Mouse (Mus musculus): Measurements from ENCODE around the gene Rfx2. TPM values are rescaled to one million over a fixed set of nuclear protein-coding genes. Genes with fewer than 3 reads are reported as not detected.

Gene Rfx2
- polyA plus RNA-seq, 1 experiment = 3.2 TPM

- Histone ChIP-seq H3K27ac (ENCODE audit: insufficient read depth, low read length) (no peak overlapping the region), H3K4me3 (ENCODE audit: insufficient read depth, low read length) (no peak overlapping the region), H3K4me1 (ENCODE audit: control insufficient read depth, insufficient read depth, low read length) (no peaks in the 10 kb centered on the region)
- no peak for TF ChIP-seq CTCF (IDR thresholded peaks at IDR 0.05; ENCODE audit: extremely low read depth, insufficient read depth, low read length)
Observed at GRCm38 (mm10) chr17:56768941-56769340, 61.9 kb downstream of the Rfx2 start.

DNA sequence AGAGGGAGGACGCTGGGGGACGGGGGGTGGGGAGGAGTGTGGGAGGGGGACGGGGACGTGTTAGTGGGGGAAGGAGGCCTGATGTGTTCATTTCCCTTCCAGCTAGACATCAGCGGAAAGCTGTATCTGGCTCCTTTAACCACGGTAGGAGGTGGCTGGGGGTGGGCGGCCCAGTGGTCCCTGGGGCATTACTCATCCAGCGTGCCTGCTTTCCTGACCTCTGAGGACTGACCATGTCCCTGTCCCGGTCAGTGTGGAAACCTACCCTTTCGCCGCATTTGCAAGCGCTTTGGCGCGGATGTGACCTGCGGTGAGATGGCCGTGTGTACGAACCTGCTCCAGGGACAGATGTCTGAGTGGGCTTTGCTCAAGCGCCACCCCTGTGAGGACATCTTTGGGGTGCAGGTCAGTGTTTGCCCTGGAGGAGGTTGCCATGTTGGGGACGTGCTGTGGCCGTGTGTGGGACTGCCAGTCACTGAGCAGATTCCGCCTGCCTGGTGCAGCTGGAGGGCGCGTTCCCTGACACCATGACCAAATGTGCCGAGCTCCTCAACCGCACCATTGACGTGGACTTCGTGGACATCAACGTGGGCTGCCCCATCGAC, 63.2 kb downstream of the Rfx2 start:
- H3K4me3 ChIP-seq (ENCODE audit: insufficient read depth, low read length) = no peak overlapping the region
- TF ChIP-seq POLR2A (IDR thresholded peaks at IDR 0.05; ENCODE audit: extremely low read depth, insufficient read depth, low read length) (no peak), CTCF (IDR thresholded peaks at IDR 0.05; ENCODE audit: extremely low read depth, insufficient read depth, low read length) (no peak)
- H3K4me1 ChIP-seq (ENCODE audit: control insufficient read depth, insufficient read depth, low read length) = no peaks in the 10 kb centered on the region
- no peak overlapping the region for H3K27ac ChIP-seq (ENCODE audit: insufficient read depth, low read length)

DNA sequence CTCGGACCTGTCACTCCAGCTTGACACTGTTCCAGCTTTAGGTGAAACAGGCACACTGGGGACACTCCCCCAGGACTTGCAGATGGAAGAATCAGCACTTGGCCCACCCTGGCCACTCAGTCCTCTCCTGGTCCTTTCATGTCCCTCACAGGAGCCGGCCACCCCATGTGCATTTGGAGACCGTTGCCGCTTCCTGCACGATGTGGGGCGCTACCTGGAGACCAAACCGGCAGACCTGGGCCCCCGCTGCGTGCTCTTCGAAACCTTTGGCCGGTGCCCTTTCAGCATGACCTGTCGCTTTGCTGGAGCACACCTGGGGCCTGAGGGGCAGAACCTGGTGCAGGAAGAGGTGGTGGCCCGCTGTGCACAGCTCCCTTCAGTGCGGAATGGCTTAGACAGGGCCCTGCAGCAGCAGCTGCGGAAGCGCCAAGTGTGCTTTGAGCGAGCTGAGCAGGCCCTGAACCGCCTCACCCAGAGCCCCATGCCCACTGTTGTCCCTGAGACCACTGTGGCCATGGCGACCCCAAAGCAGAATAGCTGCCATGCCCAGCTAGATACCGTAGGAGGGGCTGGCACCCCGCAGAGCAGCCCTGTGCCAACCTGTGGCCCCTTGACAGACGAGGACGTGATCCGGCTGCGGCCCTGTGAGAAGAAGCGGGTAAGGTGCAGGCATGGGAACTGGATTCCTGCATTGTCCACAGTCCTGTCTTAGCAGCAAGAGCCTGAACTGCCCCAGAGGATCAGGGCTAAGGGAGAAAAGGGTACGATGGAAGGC, 64.0 kb downstream of the Rfx2 start:
- TF ChIP-seq POLR2A (IDR thresholded peaks at IDR 0.05; ENCODE audit: extremely low read depth, insufficient read depth, low read length) = no peak
- no peak for TF ChIP-seq CTCF (IDR thresholded peaks at IDR 0.05; ENCODE audit: extremely low read depth, insufficient read depth, low read length)
- Histone ChIP-seq H3K4me3 (ENCODE audit: insufficient read depth, low read length) (no peak overlapping the region), H3K4me1 (ENCODE audit: control insufficient read depth, insufficient read depth, low read length) (no peaks in the 10 kb centered on the region)

DNA sequence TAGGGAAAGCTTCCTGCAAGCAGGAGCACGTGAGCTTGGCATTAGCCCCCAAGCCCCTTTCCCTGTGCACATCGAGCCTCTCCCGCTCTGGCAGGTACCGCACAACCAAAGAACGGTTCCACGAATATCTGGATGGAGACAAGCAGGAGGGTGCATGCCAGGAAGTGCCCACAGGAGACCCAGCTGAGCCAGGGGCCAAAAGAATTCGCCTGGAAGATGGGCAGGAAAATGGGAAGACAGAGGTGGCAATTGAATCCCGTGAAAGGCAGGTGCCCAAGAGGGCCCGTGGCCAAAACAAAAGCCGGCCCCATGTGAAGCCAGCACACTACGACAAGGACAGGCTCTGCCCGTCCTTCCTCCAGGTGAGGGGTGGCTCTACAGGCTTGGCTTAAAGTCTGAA, 65.4 kb downstream of the Rfx2 start:
- TF ChIP-seq CTCF (IDR thresholded peaks at IDR 0.05; ENCODE audit: extremely low read depth, insufficient read depth, low read length) (no peak), POLR2A (IDR thresholded peaks at IDR 0.05; ENCODE audit: extremely low read depth, insufficient read depth, low read length) (no peak)
- Histone ChIP-seq H3K27ac (ENCODE audit: insufficient read depth, low read length) (0 out of 2 replicates have a peak overlapping the region, but pooled peaks have one; percentile 4), H3K4me3 (ENCODE audit: insufficient read depth, low read length) (peak overlapping the region; percentile 59), H3K4me1 (ENCODE audit: control insufficient read depth, insufficient read depth, low read length) (no peaks in the 10 kb centered on the region)

More for the DNA sequence above, 64.0 kb downstream of the Rfx2 start:
- H3K27ac ChIP-seq (ENCODE audit: insufficient read depth, low read length) = no peak overlapping the region

DNA sequence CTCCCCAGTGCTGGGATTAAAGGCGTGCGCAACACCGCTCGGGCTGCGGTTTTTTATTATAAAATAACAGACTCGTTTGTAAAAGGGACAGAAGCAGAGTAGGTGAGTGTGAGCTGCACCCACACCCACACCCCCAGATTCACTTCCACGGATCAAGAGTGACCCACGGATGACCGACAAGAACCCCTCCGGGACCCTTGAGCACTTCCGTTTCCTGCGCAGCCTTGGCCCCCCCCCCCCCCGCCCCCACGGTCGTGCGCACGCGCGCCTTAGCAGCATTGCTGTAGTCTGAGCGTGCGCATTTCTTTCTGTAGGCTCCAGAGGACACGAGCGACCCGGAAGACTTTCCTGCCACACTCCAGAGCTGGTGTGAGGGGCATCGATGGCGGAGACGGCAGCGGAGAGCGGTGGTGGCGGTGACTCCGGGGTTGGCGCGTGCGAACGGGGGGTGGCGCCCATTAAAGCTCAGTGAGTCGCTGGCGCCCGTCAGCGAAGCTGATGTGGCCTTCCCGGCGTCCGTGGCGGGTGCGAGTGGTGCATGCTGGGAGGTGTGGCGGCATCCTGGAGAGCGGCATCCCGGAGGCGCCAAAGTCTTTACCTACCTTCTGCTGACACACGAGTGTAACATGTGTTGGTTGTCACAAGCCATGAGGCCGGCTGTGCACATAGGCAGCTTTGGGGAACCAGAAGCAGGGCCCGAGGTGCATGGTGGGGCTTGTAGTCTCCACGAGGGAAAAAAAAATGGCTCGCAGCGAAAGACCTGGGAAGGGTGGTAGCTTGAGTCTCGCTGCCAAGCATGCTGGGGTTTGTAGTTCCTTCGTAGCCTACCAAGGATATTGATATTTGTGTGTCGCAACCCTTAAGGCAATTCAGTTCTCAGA, 66.1 kb downstream of the Rfx2 start, which contains the start of gene Dus3l:
TSS of gene Dus3l (plus strand) at position 284 of the 881 bp plus-strand sequence.
- Histone ChIP-seq H3K4me1 (ENCODE audit: control insufficient read depth, insufficient read depth, low read length) (no peaks in the 10 kb centered on the region), H3K4me3 (ENCODE audit: insufficient read depth, low read length) (peak within 1 kb of the TSS; percentile 59)
- TF ChIP-seq POLR2A (IDR thresholded peaks at IDR 0.05; ENCODE audit: extremely low read depth, insufficient read depth, low read length) (peak; percentile 79; the same call in 1 of the 2 replicates), CTCF (IDR thresholded peaks at IDR 0.05; ENCODE audit: extremely low read depth, insufficient read depth, low read length) (no peak)

DNA sequence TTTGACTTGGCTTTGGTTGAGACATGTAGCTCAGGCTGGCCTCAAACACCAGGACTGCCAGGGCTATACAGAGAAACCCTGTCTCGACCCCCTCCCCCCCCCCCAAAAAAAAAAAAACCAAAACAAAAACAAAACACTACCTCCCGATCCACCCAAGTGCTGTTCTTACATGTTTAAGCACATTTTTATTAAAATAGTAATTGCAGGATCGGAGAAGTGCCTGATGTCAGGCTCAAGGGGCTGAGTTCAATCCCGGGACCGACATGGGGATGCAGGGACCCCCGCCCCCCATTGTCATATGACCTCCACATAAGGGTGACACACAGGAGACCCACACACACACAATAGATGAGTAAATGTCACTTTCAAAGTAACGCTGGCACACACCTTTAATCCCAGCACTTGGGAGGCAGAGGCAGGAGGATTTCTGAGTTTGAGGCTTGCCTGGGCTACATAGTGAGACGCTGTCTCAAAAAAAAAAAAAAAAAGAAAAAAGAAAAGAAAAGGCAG, 67.0 kb downstream of the Rfx2 start:
- no peak overlapping the region for H3K27ac ChIP-seq (ENCODE audit: insufficient read depth, low read length)
- H3K4me1 ChIP-seq (ENCODE audit: control insufficient read depth, insufficient read depth, low read length) = no peaks in the 10 kb centered on the region
- TF ChIP-seq POLR2A (IDR thresholded peaks at IDR 0.05; ENCODE audit: extremely low read depth, insufficient read depth, low read length) = no peak
- no peak for TF ChIP-seq CTCF (IDR thresholded peaks at IDR 0.05; ENCODE audit: extremely low read depth, insufficient read depth, low read length)
- peak overlapping the region; percentile 59 for H3K4me3 ChIP-seq (ENCODE audit: insufficient read depth, low read length)

More for the DNA sequence above, 66.1 kb downstream of the Rfx2 start, which contains the start of gene Dus3l:
- H3K27ac ChIP-seq (ENCODE audit: insufficient read depth, low read length) = peak within 1 kb of the TSS; percentile 93

GRCm38 (mm10) chr17:56762769-56763731, 67.8 kb downstream of the Rfx2 start:
- Histone ChIP-seq H3K4me1 (ENCODE audit: control insufficient read depth, insufficient read depth, low read length) (no peaks in the 10 kb centered on the region), H3K4me3 (ENCODE audit: insufficient read depth, low read length) (peak overlapping the region; percentile 57; the same call in 1 of the 2 replicates), H3K27ac (ENCODE audit: insufficient read depth, low read length) (no peak overlapping the region)
- TF ChIP-seq POLR2A (IDR thresholded peaks at IDR 0.05; ENCODE audit: extremely low read depth, insufficient read depth, low read length) = no peak
- peak; percentile 98 for TF ChIP-seq CTCF (IDR thresholded peaks at IDR 0.05; ENCODE audit: extremely low read depth, insufficient read depth, low read length)

DNA sequence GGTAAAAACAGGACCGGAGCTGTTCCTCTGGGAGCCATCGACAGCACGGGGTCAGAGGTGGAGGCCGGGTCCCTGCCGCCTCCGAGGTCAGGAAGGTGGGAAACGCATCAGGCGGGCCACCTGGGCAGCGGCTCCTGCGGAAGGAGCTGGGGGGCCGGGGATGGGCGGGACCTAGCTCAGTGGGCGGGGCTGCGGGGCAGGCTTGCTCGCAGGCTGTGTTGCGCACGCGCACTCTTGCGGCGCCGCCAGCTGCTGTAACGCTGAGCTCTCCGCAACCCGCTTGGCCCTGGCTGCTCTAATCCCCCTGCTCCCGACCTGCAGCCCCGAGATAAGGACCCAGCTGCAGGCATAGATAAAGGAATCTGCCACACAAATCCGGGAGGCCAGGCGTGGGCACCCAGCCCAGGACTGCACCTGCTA, 68.8 kb downstream of the Rfx2 start:
- Histone ChIP-seq H3K27ac (ENCODE audit: insufficient read depth, low read length) (peak overlapping the region; percentile 86), H3K4me3 (ENCODE audit: insufficient read depth, low read length) (peak overlapping the region; percentile 57), H3K4me1 (ENCODE audit: control insufficient read depth, insufficient read depth, low read length) (no peaks in the 10 kb centered on the region)
- TF ChIP-seq POLR2A (IDR thresholded peaks at IDR 0.05; ENCODE audit: extremely low read depth, insufficient read depth, low read length) (peak; percentile 88), CTCF (IDR thresholded peaks at IDR 0.05; ENCODE audit: extremely low read depth, insufficient read depth, low read length) (no peak)
